Mouse (Mus musculus) embryonic fibroblast, embryonic 13.5 days (primary cell): ENCODE measurements around the gene A730015C16Rik. TPM values are rescaled to one million over a fixed set of nuclear protein-coding genes. Genes with fewer than 3 reads are reported as not detected.
A peak's percentile ranks its signal among the peaks of the same experiment; 100 is the strongest.

Experiments used
- H3K27ac ChIP-seq: 2 replicates; pipeline ENCODE4 v1.5.1; 2012; ENCODE audit warnings: low read length, control low read depth, inconsistent platforms; ENCODE audit not compliant: insufficient read depth
- H3K4me1 ChIP-seq: 2 replicates; pipeline ENCODE4 v1.6.1; 2011; ENCODE audit warnings: low read length; ENCODE audit not compliant: control insufficient read depth, insufficient read depth
- H3K4me3 ChIP-seq: 2 replicates; pipeline ENCODE4 v1.5.1; 2011; ENCODE audit warnings: mild to moderate bottlenecking, control low read depth, low read length; ENCODE audit not compliant: insufficient read depth
- CTCF ChIP-seq: IDR thresholded peaks from 2 replicates; pipeline ENCODE4 v1.5.1; 2011; ENCODE audit warnings: mild to moderate bottlenecking, control low read depth, low read length, moderate library complexity, borderline replicate concordance; ENCODE audit not compliant: insufficient read depth
- POLR2A ChIP-seq: IDR thresholded peaks from 2 replicates; pipeline ENCODE4 v1.6.1; 2011; ENCODE audit warnings: low read depth, mild to moderate bottlenecking, control low read depth, low read length, moderate library complexity
- polyA plus RNA-seq: library from polyadenylated mRNA; stranded (reverse); fragments of >200 nt; gene quantifications from 2 replicates; pipeline ENCODE4 v1.2.4, GENCODE M21; 2011; ENCODE audit warnings: low read depth; ENCODE audit not compliant: missing spikeins, insufficient read length

The A730015C16Rik gene
- polyA plus RNA-seq, 1 experiment: not detected

DNA sequence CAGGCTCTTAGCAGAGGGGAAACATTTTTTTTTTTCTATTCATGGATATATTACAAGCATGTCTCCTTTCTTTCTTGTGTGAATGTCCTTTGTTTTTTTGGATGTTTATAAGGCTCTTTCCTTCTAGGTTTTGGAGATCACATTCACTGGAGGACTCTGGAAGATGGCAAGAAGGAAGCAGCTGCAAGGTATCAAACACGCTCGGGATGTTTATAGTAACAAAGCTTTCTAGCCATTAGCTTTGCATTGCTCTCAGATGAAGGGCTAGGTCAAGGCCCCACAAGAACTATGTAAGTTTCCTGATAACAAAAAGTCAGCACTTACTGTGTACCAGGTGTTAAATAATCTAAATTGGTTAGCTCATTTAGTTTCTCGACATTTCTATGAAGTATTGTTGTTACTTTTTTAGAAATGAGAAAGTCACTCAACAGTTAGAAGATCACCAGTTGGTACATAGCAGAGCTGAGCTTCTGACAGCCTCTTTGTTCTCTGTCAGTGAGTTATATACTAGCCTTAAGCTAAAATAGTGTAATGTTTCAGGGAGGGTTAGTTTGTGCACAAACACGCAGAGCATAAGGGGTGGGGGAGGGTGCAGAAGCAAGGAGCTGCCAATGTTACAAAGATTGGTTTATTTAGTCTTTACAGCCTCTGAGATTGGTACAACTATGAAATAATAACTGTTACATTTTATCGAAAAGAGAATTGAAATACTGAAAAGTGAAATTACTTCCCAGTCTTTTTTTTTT is 2.4 kb downstream of the A730015C16Rik start:
- Histone ChIP-seq H3K4me3 (no peak overlapping the region), H3K27ac (no peak overlapping the region)
- TF ChIP-seq CTCF (no peak), POLR2A (no peak)

DNA sequence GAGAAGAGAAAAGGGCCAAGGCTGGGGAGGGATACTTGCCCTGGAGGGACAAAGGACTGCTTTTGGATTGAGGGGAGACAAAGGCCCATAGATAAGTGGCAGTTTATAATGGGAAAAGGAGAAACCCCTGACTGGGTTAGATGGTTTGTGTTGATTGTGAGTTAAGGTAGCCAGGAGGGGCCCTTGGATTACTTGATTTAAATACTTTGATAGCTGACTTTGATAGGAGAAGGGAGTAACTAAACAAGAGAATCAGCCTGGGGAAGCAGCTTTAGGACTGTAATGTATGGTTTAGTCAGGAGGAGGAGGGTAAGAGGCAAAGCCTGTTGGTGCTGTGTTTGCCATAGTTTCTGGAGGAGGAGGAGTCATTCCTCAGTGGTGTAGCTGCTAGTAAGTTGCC is 5.1 kb downstream of the A730015C16Rik start:
- H3K4me1 ChIP-seq: peaks cover 1% of the 10 kb centered on the region; the same call in 1 of the 2 replicates
- H3K4me3 ChIP-seq: no peak overlapping the region
- no peak overlapping the region for H3K27ac ChIP-seq
- TF ChIP-seq CTCF: no peak
- TF ChIP-seq POLR2A: no peak

More for the DNA sequence above, 2.4 kb downstream of the A730015C16Rik start:
- no peaks in the 10 kb centered on the region; the same call in none of the 2 replicates for H3K4me1 ChIP-seq

DNA sequence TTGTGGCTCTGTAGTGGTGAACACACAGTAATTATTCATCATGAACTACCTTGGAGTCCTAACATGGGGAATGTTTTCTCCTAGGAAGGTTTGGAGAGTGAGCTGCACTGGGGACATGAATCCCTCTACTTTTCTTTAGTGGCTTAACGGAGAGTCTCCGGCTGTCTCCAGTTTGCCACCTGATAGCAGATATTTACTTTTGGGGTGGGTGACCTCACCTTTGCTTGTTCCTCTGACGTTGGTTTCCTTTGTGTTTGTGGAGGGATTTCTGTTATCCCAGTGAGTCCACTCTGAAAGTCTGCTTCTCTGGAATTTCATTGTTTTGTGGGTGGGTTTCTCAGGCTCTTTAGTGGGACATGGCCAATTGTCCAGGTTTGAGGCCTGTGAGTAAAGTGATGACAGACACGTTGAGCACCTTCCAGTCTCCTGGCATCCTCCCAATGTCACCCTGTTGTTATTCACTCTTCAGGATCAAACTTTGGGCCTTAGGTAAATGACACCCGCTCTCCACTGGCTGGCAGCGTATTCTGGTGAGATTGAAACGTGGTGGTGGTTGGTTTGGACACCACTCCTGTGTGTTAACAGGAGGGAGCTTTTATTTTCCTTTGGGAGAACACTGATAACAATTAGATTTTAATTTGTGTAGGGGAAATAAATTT is 6.4 kb downstream of the A730015C16Rik start:
- no peak overlapping the region for H3K27ac ChIP-seq
- TF ChIP-seq CTCF (no peak), POLR2A (no peak)

DNA sequence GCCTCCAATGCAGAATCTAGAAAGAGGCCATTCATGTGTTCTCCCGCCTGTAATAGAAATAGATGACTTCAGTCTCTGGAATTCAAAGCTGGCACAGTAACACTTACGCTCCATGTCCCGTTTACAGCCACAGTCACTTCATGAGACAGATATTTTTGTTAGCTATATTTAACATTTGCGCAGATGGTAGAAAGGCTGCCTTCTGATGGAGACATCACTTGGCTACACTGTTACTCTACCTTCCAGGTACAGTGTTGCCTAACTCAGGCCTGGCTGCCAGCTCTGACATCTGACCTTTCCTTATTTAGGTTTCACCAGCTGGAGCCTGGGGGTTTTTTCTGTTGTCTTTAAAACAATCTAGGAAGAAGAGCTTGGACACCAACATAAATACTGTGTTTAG is 10.4 kb downstream of the A730015C16Rik start:
- TF ChIP-seq CTCF (no peak), POLR2A (no peak)
- Histone ChIP-seq H3K4me1 (peaks cover 7% of the 10 kb centered on the region; the same call in 1 of the 2 replicates), H3K27ac (no peak overlapping the region), H3K4me3 (no peak overlapping the region)

More for the DNA sequence above, 6.4 kb downstream of the A730015C16Rik start:
- H3K4me3 ChIP-seq: no peak overlapping the region
- H3K4me1 ChIP-seq: peaks cover 5% of the 10 kb centered on the region; the same call in 1 of the 2 replicates

DNA sequence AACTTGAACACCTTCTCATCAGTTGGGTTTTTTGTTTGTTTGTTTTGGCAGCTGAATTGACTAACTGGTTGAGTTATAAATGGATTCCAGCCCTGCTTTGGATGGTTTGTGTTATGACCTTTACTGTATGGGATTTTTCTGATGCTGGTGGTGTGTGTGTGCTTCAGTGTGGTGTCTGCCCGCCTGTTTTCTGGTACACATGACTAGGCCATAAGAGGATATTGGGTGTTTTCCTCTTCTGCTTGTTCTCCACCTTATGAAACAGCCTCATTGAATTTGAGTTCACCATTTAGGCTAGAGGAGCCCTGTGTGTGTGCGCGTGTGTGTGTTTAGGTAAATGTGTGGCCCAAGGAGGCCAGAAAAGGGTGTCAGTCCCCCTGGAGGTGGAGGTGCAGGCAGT is 12.9 kb downstream of the A730015C16Rik start:
- Histone ChIP-seq H3K4me3 (peak overlapping the region; percentile 89), H3K27ac (peak overlapping the region; percentile 99), H3K4me1 (peaks cover 7% of the 10 kb centered on the region; the same call in 1 of the 2 replicates)
- TF ChIP-seq CTCF (no peak), POLR2A (no peak)

DNA sequence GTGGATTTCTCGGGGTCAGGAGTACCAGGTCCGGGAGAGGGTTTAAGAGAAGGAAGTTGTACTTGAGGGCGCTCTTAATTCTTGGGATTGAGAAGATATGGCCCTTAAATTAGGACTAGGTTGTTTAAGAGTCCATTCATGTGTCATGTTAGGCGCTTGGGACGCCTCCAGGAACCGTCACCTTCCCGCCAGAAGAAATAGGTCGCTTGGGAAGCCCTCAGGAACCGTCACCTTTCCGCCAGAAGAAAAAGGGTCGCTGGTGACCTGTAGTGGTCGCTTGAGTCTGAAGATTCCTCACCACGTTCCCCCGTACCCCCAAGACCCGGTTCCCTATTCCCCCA is 13.5 kb downstream of the A730015C16Rik start:
- Histone ChIP-seq H3K4me1 (peaks cover 9% of the 10 kb centered on the region), H3K4me3 (peak overlapping the region; percentile 89), H3K27ac (peak overlapping the region; percentile 99)
- TF ChIP-seq CTCF (no peak), POLR2A (no peak)

DNA sequence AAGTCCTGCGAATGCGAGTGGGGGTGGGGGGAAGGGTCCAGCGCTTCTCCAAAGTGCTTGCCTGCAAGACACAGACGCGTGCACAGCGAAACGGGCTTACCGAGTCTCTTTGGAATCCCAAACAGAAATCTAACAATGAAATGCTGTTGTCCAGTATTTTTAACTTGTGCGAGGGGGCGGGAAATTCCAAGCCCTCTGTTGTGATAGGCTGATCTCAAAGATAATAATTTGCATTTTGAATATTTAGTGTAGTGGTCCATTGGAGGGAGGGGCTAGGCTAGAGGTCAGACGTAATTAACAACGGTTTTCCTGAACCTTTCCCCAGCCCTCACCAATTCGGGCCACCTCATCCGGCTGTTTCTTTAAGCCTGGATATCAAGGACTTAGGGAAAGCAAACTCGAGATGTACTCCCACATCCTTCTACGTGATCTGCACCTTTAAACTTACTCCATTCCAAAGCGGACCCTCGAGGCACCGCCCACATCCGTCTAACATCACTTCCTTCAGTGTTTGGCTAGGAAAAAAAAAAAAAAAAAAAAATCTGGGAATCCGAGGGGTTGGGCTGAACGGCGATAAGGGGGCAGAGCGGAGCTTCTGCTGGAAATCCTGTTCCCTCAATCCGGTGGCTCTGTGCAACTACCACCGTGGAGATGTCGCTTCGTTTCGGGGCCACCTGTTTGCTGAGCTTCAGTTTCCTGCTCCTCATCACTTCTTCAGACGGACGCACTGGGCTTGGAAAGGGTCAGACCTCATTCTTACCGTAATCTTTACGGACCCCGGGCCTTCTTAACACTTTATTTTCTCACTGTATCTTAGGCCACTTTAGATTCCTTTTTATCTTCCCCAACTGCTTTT is 14.1 kb downstream of the A730015C16Rik start, which contains the start of gene Txndc12:
Txndc12 (plus strand) TSS at position 487 of the 856 bp plus-strand sequence.
- TF ChIP-seq POLR2A (peak; percentile 92), CTCF (no peak)
- H3K27ac ChIP-seq: peak within 1 kb of the TSS; percentile 99
- H3K4me1 ChIP-seq: peaks cover 9% of the 10 kb centered on the region
- peak within 1 kb of the TSS; percentile 92 for H3K4me3 ChIP-seq

DNA sequence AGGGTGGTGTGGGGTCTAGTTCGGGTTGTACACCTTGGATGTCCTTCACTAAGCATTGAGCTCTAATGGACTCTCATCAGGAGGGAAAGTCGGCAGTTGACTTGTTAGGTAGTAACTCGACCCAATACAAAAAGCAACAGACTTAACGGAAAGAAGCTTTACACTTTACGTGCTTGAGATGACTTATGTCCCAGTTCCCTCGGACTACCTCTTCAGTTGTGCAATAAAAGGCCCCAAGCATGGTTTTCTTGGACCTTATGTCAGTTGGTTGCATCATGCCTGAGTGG is 14.6 kb downstream of the A730015C16Rik start:
- TF ChIP-seq POLR2A (no peak), CTCF (no peak)

More for the DNA sequence above, 14.6 kb downstream of the A730015C16Rik start:
- peak overlapping the region; percentile 89 for H3K4me3 ChIP-seq
- H3K4me1 ChIP-seq: peaks cover 9% of the 10 kb centered on the region
- peak overlapping the region; percentile 99 for H3K27ac ChIP-seq
